Mouse (Mus musculus) megakaryocyte, embryonic 14.5 days (primary cell): ENCODE data around the gene Bbof1.

Source experiments
- FLI1 ChIP-seq: IDR thresholded peaks from 2 replicates; pipeline ENCODE4 v1.6.1; 2012; ENCODE audit warnings: low read length, inconsistent platforms, mixed read lengths
- GATA1 ChIP-seq: IDR thresholded peaks from 3 replicates; pipeline ENCODE4 v1.6.1; 2012; ENCODE audit warnings: mixed read lengths, low read length, inconsistent platforms, borderline replicate concordance

DNA sequence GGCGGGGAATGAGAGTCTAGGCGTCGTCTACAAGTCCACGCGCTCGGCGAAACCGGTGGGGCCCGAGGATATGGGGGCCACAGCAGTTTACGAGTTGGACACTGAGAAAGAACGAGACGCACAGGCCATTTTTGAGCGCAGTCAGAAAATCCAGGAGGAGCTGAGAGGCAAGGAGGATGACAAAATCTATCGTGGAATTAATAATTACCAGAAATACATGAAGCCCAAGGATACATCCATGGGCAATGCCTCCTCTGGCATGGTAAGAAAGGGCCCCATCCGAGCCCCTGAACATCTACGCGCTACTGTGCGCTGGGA lies 8.7 kb downstream of the Bbof1 start:
- TF ChIP-seq GATA1 (no peak), FLI1 (no peak)
